Mouse (Mus musculus): ENCODE data around the gene Ms4a12. TPM values are rescaled to one million over a fixed set of nuclear protein-coding genes. Genes with fewer than 3 reads are reported as not detected.

Gene Ms4a12
- polyA plus RNA-seq, 1 experiment from 2014 or later: not detected

DNA sequence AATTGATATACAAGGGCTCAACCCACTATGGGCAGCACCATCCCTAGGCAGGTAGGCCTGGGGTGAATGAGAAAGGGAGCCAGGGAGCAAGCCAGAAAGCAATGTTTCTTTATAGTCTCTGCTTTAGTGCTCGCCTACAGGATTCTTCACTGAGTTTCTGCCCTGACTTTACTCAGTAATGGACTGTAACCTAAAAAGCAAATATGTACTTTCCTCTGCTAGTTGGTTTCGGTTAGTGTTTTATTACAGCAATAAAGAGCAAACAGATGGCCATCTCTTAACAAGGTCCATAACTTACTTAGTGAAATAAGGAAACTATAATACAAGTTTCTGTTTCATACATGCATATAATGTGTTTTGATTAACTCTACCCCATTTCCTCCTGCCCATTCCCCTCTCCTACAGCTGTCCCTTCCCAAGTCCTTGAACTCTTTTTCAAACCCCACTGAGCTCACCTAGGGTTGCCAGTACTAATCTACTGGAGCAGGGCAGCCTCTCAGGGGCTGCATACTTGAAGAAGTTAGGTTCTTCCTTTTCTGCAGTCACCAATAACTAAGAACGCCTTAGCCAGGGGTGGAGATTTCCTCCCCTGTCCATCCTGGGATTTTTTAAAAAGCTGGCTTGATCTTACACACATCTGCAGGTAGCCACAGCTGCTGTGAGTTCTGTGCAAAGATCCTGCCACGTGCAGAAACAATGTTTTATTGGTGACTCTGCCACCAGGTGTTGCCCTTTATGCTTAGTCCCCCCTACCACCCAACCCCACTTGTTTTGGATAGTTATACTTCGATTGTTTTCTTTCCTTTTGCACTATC, 2.9 kb upstream of the Ms4a12 start:
- 59% methylated on average over 5 of the region's 5 CpGs for WGBS
- H3K4me3 ChIP-seq: no peak overlapping the region
- H3K27me3 ChIP-seq: no peaks in the 10 kb centered on the region
- no peak overlapping the region for H3K9ac ChIP-seq
- no peak overlapping the region for H3K27ac ChIP-seq
- H3K36me3 ChIP-seq: no peaks in the 10 kb centered on the region
- H3K9me3 ChIP-seq (replicated peaks): no peaks in the 10 kb centered on the region
- no peak for ATAC-seq (replicated peaks; ENCODE audit: insufficient number of reproducible peaks, insufficient read depth, low FRiP score, low read depth)
- H3K4me2 ChIP-seq: no peak overlapping the region
- H3K4me1 ChIP-seq (replicated peaks): no peaks in the 10 kb centered on the region

DNA sequence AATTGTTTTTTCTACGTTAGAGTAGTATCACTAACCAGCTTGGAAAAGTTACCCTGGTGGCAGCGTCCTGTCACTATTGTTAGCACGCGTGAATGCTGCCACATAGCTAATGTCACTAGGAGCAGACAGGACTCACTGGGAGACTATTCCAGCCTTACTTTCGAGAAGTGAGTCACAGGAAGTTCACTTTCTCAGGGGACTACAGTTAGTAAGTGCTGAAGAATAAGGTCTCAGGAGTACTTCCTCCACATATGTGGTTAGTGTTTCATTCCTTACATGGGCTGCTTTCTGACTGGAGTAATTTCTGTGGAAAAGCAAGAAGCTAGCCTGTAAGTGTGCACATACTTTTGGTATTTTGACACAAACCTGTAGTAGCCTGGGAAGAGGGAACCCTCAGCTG, 2.0 kb upstream of the Ms4a12 start:
- no peaks in the 10 kb centered on the region for H3K36me3 ChIP-seq
- WGBS: 68% methylated on average over 5 of the region's 5 CpGs
- no peak overlapping the region for H3K4me3 ChIP-seq
- H3K9me3 ChIP-seq (replicated peaks): no peaks in the 10 kb centered on the region
- H3K4me1 ChIP-seq (replicated peaks): no peaks in the 10 kb centered on the region
- no peaks in the 10 kb centered on the region for H3K27me3 ChIP-seq
- H3K27ac ChIP-seq: no peak overlapping the region
- H3K9ac ChIP-seq: no peak overlapping the region
- ATAC-seq (replicated peaks; ENCODE audit: insufficient number of reproducible peaks, insufficient read depth, low FRiP score, low read depth): no peak
- no peak overlapping the region for H3K4me2 ChIP-seq

DNA sequence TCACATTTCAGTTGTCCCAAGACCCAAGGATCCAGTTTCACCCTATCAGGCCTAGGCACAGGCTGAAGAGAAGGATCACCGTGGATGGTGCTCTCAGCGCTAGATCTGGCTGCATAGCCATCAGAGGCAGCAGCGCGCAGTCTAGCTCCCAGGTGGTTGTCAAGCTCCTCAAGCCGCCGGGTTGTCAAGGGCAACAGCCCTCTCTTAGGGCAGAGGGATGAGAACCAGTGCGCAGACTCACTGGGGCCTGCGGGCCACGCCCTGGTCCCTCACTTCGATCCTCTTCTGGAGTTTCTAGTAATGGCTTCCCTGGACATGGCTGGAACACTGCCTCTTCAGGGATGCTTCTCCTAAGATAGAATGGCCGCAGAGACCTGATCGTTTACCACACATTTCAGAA, 35.7 kb downstream of the Ms4a12 start, which contains the start of gene Ms4a13:
Gene Ms4a13, minus strand, starts transcription at position 192 of the 400 bp plus-strand sequence.
- no peak for ATAC-seq (replicated peaks; ENCODE audit: insufficient number of reproducible peaks, insufficient read depth, low FRiP score, low read depth)
- no peaks in the 10 kb centered on the region for H3K27me3 ChIP-seq
- H3K27ac ChIP-seq: no peak within 1 kb of the TSS
- no peak within 1 kb of the TSS for H3K4me3 ChIP-seq
- H3K4me2 ChIP-seq: no peak within 1 kb of the TSS
- WGBS: 59% methylated on average over 12 of the region's 12 CpGs
- H3K9ac ChIP-seq: no peak within 1 kb of the TSS
- H3K36me3 ChIP-seq: no peaks in the 10 kb centered on the region
- H3K4me1 ChIP-seq (replicated peaks): no peaks in the 10 kb centered on the region
- H3K9me3 ChIP-seq (replicated peaks): no peaks in the 10 kb centered on the region

DNA sequence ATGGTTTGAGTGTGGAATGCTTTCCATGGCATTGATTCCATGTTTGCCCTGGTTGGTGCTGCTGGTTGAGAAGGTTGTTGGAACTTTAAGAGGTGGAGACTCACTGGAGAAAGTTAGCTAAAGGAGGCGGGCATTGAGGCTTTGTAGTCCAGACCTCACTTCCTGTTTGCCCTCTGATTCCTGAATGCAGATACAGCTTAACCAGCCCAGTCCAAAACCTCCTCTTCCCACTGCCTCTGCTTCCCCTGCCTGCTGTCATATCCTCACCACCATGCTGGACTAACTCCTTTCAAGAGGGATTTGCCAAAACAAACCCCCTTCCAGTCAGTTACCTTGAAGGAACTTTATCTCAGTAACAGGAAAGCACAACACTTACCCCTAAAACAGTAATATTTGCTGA, 39.7 kb downstream of the Ms4a12 start:
- Histone ChIP-seq H3K4me3 (no peak overlapping the region), H3K36me3 (no peaks in the 10 kb centered on the region), H3K4me2 (no peak overlapping the region), H3K27ac (no peak overlapping the region), H3K27me3 (no peaks in the 10 kb centered on the region), H3K9me3 (replicated peaks) (no peaks in the 10 kb centered on the region), H3K9ac (no peak overlapping the region), H3K4me1 (replicated peaks) (no peaks in the 10 kb centered on the region)
- WGBS: 45% methylated on average over 1 of the region's 1 CpGs
- ATAC-seq (replicated peaks; ENCODE audit: insufficient number of reproducible peaks, insufficient read depth, low FRiP score, low read depth): no peak

GRCm38 (mm10) chr19:11184121-11184520, 48.1 kb downstream of the Ms4a12 start:
- Histone ChIP-seq H3K9ac (no peak overlapping the region), H3K27ac (no peak overlapping the region), H3K36me3 (no peaks in the 10 kb centered on the region), H3K4me1 (replicated peaks) (no peaks in the 10 kb centered on the region), H3K9me3 (replicated peaks) (no peaks in the 10 kb centered on the region), H3K27me3 (no peaks in the 10 kb centered on the region), H3K4me3 (no peak overlapping the region), H3K4me2 (no peak overlapping the region)
- WGBS: 17% methylated on average over 5 of the region's 5 CpGs
- ATAC-seq (replicated peaks; ENCODE audit: insufficient number of reproducible peaks, insufficient read depth, low FRiP score, low read depth): no peak

- no peak overlapping the region for H3K4me3 ChIP-seq
- no peak overlapping the region for H3K9ac ChIP-seq
- H3K36me3 ChIP-seq: no peaks in the 10 kb centered on the region
- no peaks in the 10 kb centered on the region for H3K27me3 ChIP-seq
- H3K9me3 ChIP-seq (replicated peaks): no peaks in the 10 kb centered on the region
- no peaks in the 10 kb centered on the region for H3K4me1 ChIP-seq (replicated peaks)
- no peak for ATAC-seq (replicated peaks; ENCODE audit: insufficient number of reproducible peaks, insufficient read depth, low FRiP score, low read depth)
- WGBS: 68% methylated on average over 2 of the region's 2 CpGs
- H3K27ac ChIP-seq: no peak overlapping the region
- no peak overlapping the region for H3K4me2 ChIP-seq
Measured at GRCm38 (mm10) chr19:11177464-11177863, 54.8 kb downstream of the Ms4a12 start.

DNA sequence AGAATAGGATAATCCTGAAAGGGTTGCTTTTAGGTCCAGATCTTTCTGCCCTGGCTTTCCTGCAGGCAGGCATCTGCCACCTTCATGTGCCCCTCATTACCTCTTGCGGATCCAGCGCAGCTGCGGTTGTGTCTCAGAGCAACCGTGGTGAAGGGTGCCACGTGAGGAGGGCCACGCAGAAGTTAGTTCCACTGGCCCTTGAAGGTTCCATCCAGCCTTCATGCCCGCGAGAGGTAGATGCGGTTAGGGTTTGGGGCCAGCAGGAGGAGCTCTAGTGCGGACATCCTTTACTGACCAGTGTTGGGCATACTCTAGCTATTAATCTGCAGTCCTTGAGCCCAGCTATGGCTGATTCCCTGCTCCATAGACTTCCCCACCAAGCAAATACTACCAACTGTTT, 67.1 kb downstream of the Ms4a12 start, which contains the start of gene 1700025F22Rik:
Gene 1700025F22Rik, minus strand, starts transcription at position 149 of the 400 bp plus-strand sequence.
- no peak for ATAC-seq (replicated peaks; ENCODE audit: insufficient number of reproducible peaks, insufficient read depth, low FRiP score, low read depth)
- H3K27ac ChIP-seq: no peak within 1 kb of the TSS
- H3K9me3 ChIP-seq (replicated peaks): no peaks in the 10 kb centered on the region
- H3K4me1 ChIP-seq (replicated peaks): no peaks in the 10 kb centered on the region
- H3K27me3 ChIP-seq: no peaks in the 10 kb centered on the region
- H3K4me3 ChIP-seq: no peak within 1 kb of the TSS
- no peak within 1 kb of the TSS for H3K9ac ChIP-seq
- no peaks in the 10 kb centered on the region for H3K36me3 ChIP-seq
- no peak within 1 kb of the TSS for H3K4me2 ChIP-seq
- 28% methylated on average over 10 of the region's 10 CpGs for WGBS

Other genes with a start within 250 kb of the Ms4a12 start
- gene Ms4a15, start 239.2 kb downstream of the Ms4a12 start, polyA plus RNA-seq (2015; fragmentation: Nextera tagmentation; extraction: Ambion mirVana): not detected in 2 replicates
- gene Ms4a18, start 214.4 kb downstream of the Ms4a12 start, polyA plus RNA-seq (2015; fragmentation: Nextera tagmentation; extraction: Ambion mirVana): not detected in 2 replicates
- 0.11 TPM in 1 of 2 replicates, not detected in the other for gene Ms4a8a, start 151.3 kb downstream of the Ms4a12 start, polyA plus RNA-seq (2015; fragmentation: Nextera tagmentation; extraction: Ambion mirVana)
- gene 1700017D01Rik, start 101.6 kb downstream of the Ms4a12 start, polyA plus RNA-seq (2015; fragmentation: Nextera tagmentation; extraction: Ambion mirVana): not detected in 2 replicates
- not detected in 2 replicates for gene 1700025F22Rik, start 67.1 kb downstream of the Ms4a12 start, polyA plus RNA-seq (2015; fragmentation: Nextera tagmentation; extraction: Ambion mirVana)
- gene Ms4a13, start 35.7 kb downstream of the Ms4a12 start, polyA plus RNA-seq (2015; fragmentation: Nextera tagmentation; extraction: Ambion mirVana): not detected in 2 replicates
- gene Ms4a1, start 33.8 kb upstream of the Ms4a12 start, polyA plus RNA-seq (2015; fragmentation: Nextera tagmentation; extraction: Ambion mirVana): not detected in 2 replicates
- not detected in 2 replicates for gene Ms4a5, start 51.4 kb upstream of the Ms4a12 start, polyA plus RNA-seq (2015; fragmentation: Nextera tagmentation; extraction: Ambion mirVana)
- 0.05 TPM in 2 replicates for gene Ms4a14, start 82.0 kb upstream of the Ms4a12 start, polyA plus RNA-seq (2015; fragmentation: Nextera tagmentation; extraction: Ambion mirVana)
- gene Ms4a7, start 103.7 kb upstream of the Ms4a12 start, polyA plus RNA-seq (2015; fragmentation: Nextera tagmentation; extraction: Ambion mirVana): 4.6 and 7.0 TPM in 2 replicates
- gene Ms4a4a, start 143.1 kb upstream of the Ms4a12 start, polyA plus RNA-seq (2015; fragmentation: Nextera tagmentation; extraction: Ambion mirVana): 4.0 and 8.1 TPM in 2 replicates
- gene Ms4a4c, start 172.3 kb upstream of the Ms4a12 start, polyA plus RNA-seq (2015; fragmentation: Nextera tagmentation; extraction: Ambion mirVana): 1.1 and 1.4 TPM in 2 replicates
- gene Ms4a4b, start 211.1 kb upstream of the Ms4a12 start, polyA plus RNA-seq (2015; fragmentation: Nextera tagmentation; extraction: Ambion mirVana): 0.16 and 1.5 TPM in 2 replicates
- 4.5 and 5.8 TPM in 2 replicates for gene Ms4a6c, start 236.9 kb upstream of the Ms4a12 start, polyA plus RNA-seq (2015; fragmentation: Nextera tagmentation; extraction: Ambion mirVana)

Data from heart, embryonic 15.5 days (tissue).